Mouse (Mus musculus) gastrocnemius, postnatal 10 days (tissue): Measurements from ENCODE around the gene Chst8. TPM values are rescaled to one million over a fixed set of nuclear protein-coding genes. Genes with fewer than 3 reads are reported as not detected.

Experiments used
- DNase-seq: peaks from one replicate; pipeline ENCODE4 v3.0.0; 2021; ENCODE audit warnings: mixed read lengths
- total RNA-seq, 2 experiments: library from RNA; stranded (reverse); gene quantifications; 2 replicates each; pipeline ENCODE4 v1.2.3; 2021

Gene Chst8
- total RNA-seq, 2 experiments from 2014 or later, result 0.49 to 0.84 TPM

DNA sequence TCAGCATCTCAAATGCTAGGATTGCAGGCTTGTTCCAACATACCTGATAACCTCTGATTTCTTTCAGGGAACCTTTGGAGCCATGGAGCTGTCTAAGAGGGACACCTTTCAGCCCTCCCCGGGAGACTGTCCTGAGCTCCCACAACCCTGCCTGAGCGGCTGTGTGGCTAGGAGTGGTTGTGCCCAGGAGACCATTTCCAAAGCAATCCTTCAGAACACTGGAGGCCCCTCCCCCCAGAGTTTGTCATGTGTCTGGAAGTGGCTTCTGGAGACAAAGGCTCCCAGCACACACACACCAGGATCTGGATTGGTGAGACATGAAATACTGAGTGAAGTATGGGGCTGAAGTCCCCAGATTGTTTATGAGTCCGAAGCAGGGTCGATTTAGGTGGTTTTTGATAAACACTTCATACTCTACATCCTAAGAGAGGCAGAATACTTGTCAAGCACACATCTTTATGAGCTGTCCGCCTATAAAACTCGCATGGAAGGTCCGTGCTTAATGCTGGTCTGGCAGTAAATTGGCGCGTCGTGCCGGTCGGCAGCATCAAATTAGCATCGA, 12.5 kb downstream of the Chst8 start:
- DNase-seq, result no peak

DNA sequence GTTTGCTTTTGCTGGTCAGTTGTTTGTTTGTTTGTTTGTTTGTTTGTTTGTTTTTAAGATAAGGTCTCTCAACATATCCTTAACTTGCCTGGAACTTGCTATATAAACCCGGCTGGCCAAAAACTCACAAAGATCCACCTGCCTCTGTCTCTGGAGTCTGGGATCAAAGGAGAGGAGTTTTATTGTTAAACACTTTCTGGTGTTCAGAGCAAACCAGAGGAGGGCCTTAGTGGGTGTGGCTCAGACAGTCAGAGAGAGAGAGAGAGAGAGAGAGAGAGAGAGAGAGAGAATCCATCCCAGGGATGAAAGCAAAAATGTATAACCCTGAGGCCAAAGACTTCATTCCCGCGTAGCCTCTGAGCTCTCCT, 13.1 kb downstream of the Chst8 start:
- no peak for DNase-seq

DNA sequence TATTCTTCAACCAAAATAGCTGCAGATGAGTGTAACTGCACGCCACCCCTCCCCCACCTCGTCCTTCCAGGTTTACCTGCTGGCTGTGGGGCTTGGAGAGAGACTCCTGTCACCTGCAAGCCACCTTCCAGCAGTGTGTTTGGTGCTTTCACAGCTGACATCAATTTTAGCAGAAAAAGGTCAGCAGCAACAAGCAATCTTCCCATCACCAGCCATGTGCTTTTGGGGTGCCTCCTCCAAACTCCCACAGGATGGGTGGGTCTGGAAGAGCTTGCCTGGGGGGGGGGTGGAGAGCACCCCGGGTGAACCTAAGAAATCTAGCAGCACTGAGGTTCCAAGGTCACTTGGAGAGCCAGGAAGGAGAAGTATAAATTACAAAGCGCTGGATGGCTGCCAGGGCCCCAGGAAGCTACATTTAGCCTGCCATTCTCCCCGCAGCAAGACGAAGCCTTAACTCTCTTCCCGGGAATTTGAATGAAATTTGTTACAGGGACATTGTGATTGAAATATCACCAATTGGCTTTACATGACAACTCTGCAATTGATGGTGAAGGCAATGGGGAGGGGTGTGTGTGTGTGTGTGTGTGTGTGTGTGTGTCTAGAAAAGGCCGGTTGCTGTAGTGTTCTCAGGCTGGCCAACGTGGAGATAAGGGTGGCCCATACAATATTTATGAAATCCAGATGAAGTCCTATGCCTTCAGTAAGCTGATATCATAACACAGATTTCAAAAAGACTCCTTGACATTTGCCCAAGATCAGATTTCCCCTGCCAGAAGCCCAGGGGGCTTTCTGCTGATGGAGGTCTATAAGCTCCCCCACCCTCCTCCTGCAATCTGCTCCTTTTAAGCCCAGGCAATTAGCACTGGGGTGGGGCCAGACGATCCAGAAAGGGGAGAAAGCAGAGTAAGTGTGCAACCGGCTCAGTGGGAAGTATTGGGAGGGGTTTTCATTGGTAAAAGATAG, 13.8 kb downstream of the Chst8 start:
- DNase-seq, result peak; percentile 34

DNA sequence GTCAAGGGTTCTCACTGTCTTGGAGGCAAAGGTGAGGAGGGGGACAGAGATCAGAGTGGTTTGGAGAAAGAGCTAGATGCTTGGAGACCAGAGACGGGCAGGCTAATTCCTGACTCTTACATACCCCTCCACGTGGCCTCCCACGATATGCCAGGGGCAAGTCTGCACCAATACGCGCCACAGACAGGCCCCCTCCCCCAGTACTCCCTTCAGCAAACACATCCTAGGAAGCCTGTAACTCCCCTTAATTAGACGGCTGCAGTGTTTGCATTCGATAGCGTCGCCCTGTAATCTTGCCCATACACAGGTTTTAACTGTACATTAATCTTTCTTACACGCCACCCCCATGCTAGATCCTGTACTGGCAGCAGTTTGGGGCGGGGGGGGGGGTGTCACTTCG, 14.5 kb downstream of the Chst8 start:
- no peak for DNase-seq

DNA sequence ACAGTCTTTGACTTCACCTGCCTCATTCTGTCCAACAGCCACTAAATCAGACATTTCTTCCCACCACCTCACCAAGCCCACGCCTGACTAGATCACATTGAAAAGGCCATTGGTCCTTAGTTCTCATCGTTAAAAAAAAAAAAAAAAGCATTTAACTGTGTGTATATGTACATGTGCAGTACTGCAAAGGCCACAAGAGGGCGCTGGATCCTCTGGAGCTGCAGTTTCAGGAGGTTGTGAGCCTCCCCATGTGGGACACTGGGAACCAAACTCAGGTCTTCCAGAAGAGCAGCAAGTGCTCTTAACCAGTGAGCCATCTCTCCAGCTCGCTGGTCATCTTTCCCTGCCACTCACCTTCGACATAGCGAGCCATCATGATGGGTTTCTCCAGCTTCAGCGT, 22.1 kb downstream of the Chst8 start:
- DNase-seq, result no peak

DNA sequence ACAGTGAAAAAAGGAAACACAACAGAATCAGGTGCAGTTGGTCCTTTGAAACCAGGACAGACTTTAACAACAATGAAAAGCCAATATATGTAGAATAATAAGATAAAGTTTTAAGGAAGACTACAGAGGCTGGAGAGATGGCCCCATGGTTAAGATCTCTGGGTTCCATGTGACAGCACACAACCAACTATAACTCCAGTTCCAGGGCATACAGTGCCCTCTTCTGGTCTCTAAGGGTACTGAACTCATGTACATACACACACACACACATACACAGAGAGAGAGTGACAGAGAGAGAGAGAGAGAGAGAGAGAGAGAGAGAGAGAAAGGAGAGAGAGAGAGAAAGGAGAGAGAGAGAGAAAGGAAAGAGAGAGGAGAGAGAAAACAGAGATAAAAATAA, 25.3 kb downstream of the Chst8 start:
- no peak for DNase-seq

DNA sequence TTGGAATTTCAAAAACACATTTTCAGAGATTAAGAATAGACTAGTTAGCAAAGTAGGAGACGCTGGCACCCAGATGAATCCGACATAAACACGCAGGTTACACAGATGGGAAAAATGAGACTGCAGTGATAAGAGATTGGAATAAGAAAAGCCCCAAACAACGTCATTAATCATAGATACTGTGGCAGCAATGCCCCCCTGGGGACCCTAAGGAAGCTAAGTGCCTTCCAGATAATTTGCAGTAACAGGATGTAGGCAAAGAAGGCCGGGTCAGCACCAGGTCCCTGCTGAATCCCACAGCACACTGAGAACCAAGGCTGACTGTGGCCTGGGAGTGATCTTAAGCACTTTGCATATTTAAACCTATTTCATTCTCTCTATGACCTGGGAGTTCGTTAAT, 27.5 kb downstream of the Chst8 start:
- DNase-seq, result no peak

DNA sequence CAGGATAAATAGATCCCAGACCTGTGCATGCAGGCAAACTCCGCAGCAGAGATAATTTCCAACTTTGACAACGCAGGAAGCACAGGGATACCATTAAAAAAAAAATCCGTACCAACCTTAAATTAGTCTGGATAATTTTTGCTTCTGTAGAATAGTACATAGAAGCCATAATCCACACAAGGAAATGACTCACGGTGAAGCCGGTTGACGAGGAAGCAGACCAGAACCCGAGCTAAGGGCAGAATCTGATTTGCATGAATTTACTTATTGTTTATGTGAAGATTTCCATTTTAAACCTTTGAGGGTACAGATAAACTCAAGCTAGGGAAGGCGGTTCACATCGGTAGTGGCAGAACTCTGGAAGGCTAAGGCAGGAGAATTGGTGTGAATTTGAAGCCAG, 28.0 kb downstream of the Chst8 start:
- DNase-seq, result no peak

DNA sequence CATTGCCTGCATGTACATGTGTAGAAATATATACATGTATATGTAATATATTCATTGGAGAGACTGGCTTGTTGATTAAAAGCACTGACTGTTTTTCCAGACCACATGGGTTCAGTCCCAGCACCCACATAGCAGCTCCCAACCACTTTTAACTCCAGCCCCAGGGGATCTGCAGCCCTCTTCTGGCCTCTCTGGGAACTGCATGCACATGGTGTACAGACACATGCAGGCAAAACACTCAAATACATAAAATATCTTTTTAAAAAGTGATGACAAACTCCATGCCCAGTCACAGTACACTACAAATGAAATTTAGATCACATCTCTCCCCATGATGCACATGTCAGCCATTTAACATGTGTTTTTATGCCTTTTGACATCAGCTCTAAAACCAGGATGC, 30.5 kb downstream of the Chst8 start:
- no peak for DNase-seq

DNA sequence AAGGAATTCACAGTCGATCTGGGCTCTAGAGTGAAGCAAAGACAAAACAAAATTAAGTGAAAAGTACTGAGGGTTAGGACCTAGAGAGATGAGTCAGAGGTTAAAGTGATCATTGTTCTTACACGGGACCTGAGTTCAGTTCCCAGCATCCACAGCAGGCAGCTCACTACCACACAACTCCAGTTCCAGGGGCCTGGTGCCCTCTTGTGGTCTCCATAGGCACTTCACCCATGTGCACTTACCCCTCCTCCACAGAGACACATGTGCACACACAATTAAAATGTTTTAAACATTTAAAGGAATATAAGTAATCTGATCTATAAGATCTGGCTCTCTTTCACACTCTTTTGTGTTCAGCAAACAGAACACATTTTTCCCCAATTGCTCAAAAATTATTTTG, 31.3 kb downstream of the Chst8 start:
- no peak for DNase-seq

DNA sequence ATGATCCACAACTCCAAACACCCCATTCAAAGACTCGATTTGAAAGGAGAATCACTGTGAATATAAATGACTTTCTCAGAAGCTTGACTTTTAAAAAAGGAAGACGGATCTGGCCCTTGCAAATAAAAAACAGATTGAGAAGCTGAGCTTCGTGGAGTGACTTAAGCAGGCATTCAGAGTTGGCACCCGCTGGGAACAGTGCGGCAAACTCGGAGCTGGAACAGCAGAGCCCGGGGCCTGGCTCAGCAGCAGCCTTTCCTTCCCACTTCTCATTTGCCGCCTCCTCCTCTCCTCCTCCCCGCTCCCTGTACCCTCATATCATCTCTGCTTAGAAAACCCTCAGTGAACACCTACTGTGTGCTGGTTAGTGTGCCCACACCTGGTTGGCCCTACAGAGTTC, 34.1 kb downstream of the Chst8 start:
- DNase-seq, result no peak

DNA sequence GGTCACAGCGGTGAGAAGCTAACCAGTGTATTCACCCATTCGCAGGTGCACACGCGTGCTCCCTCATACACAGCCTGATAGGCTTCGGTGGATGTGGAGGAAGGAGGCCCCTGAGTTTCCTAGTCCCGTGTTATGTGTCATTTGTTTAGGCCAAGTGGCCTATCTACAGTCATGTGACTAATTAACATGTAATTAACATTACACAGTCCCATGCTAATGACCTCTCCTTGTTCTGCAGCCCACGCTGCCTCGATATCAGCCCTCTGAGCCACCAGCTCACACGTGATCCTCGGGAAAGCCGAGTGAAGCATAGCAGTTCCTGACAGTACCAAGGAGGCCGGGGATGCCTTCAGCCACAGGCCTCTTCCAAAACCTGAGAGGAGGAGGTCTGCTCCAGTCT, 36.9 kb downstream of the Chst8 start:
- DNase-seq, result no peak

DNA sequence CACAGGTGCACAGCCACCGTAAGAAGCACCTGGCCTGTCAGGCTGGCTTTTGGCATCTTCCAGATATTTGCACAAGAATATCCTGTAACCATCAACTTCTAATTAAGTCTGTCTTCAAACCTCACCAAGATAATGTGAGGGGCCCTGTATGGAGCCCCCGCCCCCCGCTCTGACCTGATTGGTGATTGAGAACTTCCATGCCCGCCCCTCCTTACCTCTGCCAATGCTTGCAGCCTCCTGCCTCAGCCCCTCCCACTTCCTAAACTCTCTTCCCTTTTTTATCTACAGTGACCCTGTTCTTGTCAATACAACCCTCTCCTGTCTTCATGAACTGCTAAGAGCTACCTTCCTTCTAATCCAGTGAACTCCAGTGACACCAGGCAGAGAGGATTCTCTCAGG, 37.6 kb downstream of the Chst8 start:
- DNase-seq, result no peak

DNA sequence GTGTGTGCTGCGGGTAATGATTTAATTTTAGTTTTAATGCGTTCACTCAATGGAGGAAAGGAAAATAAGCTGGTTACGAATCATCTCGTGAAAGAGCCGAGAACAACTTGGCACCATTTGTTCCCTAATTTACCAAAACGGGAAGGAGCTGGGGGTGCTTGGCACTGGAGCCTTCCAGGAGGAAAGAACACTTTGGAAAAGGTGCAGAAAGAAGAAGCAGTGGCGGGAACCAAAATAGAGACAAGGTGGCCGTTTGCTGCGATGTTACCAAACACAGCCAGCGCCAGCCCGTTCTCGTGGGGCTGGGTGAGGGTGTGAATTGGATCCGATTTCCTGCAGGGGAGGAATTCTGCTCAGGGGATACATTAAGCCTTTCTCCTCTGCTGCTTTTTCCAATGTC, 38.5 kb downstream of the Chst8 start:
- no peak for DNase-seq

DNA sequence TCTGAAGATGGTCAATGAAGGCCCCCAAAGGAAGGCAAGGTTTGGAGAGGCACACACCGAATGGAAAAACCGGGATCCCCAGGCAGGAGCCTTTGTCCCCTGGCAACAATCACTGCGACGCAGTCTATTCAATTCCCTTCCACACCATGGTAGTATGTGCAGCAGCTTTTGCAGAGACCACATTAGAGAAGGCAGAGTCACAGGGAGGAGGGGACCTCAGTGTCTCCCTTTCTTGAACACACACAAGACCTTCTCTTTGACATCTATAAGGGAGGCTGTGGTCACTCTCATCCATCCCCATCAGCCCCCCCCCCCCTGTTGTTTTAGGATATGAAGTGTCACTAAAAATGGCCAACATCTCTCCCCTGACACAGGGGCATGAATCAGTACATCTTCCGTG, 39.2 kb downstream of the Chst8 start:
- DNase-seq, result no peak

DNA sequence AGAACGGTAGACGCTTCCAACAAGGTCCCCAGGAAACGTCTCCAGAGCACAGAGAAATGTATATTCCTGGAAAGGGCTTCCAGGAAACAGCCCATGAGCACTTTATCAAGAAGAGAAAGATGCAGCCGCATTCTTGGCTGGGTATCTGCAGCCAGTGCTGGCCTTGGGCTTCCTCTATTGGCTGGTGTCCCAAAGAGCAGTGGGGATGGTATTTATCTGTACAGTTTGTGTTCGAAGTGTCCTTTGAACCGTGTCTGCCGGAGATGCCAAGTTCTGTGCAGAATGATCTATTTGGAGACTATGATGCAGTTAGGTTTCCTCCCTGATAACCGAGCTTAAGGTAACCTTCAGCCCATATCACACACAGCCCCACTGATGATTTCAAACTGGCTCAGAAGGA, 43.0 kb downstream of the Chst8 start:
- DNase-seq, result no peak

DNA sequence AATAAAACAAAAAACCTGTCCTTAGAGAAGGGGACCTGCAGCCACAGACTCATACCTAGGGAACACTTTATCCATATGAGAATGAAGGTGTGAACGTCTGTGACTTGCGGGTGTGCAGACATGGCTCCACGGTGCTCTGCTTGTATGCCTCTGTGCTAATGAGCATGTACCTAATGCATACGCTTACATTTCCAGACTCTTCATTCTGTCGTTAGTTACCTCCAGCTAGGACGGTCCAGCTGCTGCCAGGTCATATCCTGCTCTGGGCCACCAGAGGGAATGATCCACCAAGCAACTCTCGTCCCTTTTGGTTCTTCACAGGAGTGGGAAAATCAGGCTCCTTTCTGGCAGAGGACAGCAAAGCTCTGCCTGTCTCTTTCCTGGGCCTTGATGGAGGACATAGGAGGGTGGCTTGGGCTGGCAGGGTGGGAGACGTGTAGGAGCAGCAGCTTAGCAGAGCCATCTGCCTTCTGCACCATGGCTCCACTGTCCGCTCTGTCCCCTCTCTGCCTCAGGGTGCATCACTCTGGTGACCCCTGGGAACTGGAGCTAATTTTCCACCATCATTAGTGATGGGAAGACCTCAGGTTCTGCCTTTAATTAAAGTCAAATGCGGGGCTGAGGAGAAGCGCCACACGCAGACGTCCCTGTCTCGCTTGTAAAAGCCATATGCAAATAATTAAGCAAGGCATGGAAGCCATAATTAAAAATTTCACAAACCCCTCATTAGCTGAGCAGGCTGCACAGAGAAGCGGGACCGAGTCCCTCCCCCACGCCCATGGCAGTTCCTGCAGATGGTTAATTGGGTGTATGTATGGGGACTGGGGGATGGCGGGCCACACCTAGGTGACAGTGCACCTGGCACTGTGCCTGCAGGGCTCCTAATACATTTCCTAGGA, 48.0 kb downstream of the Chst8 start:
- DNase-seq, result no peak

DNA sequence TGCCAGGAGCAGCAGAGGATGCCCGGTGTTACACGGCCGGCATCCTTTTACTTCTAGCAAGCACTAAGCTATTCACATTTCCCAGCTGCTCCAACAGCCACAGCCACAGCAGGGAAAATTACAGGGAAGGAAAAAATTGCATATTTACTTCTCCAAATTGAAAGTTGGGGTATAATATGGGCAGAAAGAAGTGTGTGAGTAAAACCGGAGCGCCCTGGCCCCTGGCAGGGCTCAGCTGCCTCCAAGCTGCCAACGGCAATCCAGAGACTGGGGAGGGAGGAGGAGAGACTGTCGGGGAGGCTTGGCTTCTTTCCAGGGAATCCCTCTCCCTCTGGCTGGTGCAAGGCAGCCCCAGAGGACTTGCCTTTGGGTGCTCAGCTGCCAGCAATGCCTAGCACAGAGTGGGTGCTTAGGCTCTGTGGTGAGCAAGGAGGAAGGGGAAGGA, 53.1 kb downstream of the Chst8 start:
- no peak for DNase-seq

DNA sequence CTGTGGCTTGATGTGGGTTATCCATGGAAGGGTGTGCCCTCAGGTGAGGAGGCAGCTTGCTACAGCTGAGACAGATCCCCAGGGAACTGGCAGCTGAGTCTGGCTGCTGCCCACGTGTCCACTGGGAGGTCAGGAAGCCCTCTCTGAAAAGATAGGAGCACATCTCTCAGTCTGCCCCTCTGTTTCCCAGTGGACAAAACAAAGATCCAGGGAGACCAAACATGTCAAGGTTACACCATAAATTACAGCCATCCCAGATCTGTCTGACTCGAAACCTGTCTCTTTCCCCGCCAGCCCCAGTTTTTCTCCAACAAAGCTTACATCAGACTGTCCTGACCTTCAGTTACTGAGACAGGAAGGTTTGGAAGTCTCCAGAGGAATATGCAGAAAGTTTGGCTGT, 53.8 kb downstream of the Chst8 start:
- DNase-seq, result no peak

DNA sequence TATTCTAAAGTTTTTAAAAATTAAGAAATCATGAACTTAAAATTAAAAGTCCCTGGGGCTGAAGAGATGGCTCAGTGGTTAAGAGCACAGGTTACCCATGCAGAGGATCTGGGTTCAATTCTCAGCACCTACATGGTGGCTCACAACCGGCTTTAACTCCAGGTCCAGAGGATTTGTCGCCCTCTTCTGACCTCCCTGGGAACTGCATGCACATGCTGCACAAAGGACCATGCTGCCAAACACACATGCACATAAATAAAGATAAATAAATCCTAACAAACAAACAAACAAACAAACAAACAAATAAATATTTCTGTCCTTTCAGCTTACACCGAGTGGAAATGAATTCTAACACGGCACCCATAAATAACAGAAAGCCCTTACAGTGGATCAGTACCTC, 55.0 kb downstream of the Chst8 start:
- no peak for DNase-seq

DNA sequence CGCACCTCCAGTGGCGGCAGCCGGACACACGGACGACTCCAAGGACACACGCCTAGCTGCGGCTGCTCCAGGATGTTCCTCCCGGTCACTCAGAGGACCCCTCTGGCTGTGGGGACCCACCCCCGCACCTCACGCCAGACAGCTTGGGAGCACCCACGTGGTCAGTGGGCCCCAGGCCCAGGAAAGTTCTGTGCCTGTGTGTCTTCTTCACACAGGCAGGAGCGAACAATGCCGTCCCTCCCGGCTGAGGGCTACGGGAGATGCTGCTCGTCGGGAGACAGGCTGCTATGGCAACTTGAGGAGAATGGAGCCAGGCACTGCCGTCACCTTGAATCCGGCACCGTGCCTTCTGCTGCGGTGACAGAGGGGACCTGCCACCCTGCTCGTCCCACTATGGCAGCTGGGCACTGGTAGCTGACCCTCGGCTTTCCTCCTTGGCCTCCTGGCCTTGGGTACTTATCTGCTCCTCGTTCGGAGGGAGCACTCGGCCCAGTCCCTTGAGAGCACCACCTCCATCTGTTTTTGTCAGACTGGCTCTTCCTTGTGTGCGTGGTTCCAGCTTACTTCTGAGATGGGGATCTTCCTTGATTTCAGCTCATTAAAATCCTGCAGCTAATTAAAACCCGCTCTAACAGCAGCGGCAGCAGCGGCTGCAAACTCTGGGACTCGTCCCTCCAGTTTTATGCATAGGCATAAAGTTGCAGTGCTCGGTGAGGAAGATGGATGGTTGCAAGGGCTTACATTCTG, 59.2 kb downstream of the Chst8 start:
- no peak for DNase-seq

DNA sequence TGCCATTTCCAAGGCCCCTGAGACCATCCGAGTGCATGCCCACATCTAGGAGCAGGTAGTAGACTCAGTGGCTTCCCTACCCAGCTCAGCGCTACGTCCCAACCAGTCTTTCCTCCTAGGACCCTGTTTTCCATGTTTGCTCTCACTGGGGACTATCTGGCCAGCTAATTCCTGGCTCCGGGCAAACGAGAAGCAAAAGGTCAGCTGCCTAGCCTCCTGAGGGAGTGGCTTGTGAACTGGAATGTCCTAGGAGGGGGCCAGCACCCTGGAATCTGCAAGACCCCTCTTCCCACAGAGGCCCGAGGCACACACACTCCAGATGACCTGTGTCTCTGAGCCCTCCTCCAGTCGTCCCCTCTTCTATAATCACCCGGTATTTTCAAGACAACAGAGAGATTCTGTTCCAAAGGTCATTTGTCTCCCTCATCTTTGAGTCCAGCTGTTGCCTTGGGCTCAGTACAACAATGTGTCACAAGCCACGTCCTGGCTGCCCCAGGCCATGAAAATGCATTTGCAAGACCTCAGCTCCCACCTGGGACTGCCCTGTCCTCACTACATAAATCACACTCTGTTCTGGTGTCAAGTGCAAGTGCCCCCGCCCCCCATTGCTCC, 60.3 kb downstream of the Chst8 start:
- DNase-seq, result no peak
